Mouse (Mus musculus) liver, adult 2 months (tissue): ENCODE data around the gene Syt3.

Experiments
- CTCF ChIP-seq: fragments of 200-500 bp; IDR thresholded peaks from 2 replicates; pipeline ENCODE4 v1.5.1; 2011; ENCODE audit warnings: low read depth, low read length, control low read depth
- POLR2A ChIP-seq: fragments of 200-500 bp; IDR thresholded peaks from 2 replicates; pipeline ENCODE4 v1.6.1; 2011; ENCODE audit warnings: low read length, control low read depth; ENCODE audit not compliant: insufficient read depth; ENCODE audit errors: extremely low read depth

DNA sequence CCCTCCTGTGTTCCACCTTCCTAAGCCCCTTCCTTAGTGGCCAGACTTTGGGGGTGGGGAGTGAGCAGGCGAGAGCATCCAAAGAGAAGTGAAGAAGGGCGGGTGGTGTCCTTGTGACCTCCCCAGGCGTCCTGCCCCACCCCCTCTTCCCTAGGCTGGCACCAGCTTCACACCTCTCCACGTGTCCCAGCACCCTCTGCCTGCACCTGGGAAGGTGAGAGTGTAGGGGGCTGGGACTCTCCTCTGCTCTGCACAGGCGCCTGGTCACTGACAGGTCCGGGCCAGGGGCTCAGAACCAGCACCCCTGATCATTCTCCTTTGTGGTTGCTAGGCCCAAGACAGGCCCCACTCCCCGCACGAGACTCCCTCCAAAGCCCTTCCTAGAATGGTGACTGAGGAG, 43.8 kb downstream of the Syt3 start:
- TF ChIP-seq CTCF (no peak), POLR2A (no peak)
